Mouse (Mus musculus) bone marrow macrophage, adult 2 months (primary cell): Measurements from ENCODE around the gene Serpina3f.

Experiments used
- CTCF ChIP-seq: IDR thresholded peaks from 2 replicates; pipeline ENCODE4 v1.5.1; 2012; ENCODE audit warnings: low read depth, mild to moderate bottlenecking, low read length, moderate library complexity
- POLR2A ChIP-seq: IDR thresholded peaks from 2 replicates; pipeline ENCODE4 v1.6.1; 2012; ENCODE audit warnings: mild to moderate bottlenecking, low read depth, low read length, borderline replicate concordance

- TF ChIP-seq CTCF: no peak
- no peak for TF ChIP-seq POLR2A
Measured at GRCm38 (mm10) chr12:104262863-104263262, 48.5 kb downstream of the Serpina3f start, which contains the start of gene Serpina3i.
